Mouse (Mus musculus) myocyte (in vitro differentiated cells): ENCODE measurements around the gene Inafm2. TPM values are rescaled to one million over a fixed set of nuclear protein-coding genes. Genes with fewer than 3 reads are reported as not detected.

Experiments used
- H3K27me3 ChIP-seq: one replicate; pipeline ENCODE4 v1.6.1; 2011; ENCODE audit not compliant: control insufficient read depth, insufficient read depth, insufficient read length
- H3K36me3 ChIP-seq: one replicate; pipeline ENCODE4 v1.6.1; 2011; ENCODE audit not compliant: control insufficient read depth, insufficient read depth
- H3K4me2 ChIP-seq: one replicate; pipeline ENCODE4 v1.6.1; 2011; ENCODE audit warnings: low read depth, control low read depth
- H3K4me3 ChIP-seq: one replicate; pipeline ENCODE4 v1.5.1; 2011; ENCODE audit warnings: mild to moderate bottlenecking, control low read depth, moderate library complexity
- H3K79me2 ChIP-seq: one replicate; pipeline ENCODE4 v1.6.1; 2011; ENCODE audit not compliant: control insufficient read depth, insufficient read depth
- H3ac ChIP-seq: one replicate; pipeline ENCODE4 v1.6.1; 2011; ENCODE audit not compliant: control insufficient read depth, insufficient read length
- CEBPB ChIP-seq: IDR thresholded peaks from 2 replicates; pipeline ENCODE4 v1.6.1; 2011; ENCODE audit warnings: mild to moderate bottlenecking, moderate library complexity; ENCODE audit not compliant: poor library complexity, insufficient read depth, severe bottlenecking
- E2F4 ChIP-seq: IDR thresholded peaks from one replicate; pipeline ENCODE4 v1.6.1; 2011; ENCODE audit warnings: mild to moderate bottlenecking, control low read depth, moderate library complexity; ENCODE audit not compliant: insufficient read depth
- MAX ChIP-seq: IDR thresholded peaks from one replicate; pipeline ENCODE4 v1.6.1; 2011; ENCODE audit warnings: low read depth, mild to moderate bottlenecking, control low read depth
- MYOD1 ChIP-seq, 3 experiments: IDR thresholded peaks; one replicate each; pipeline ENCODE4 v1.6.1; 2011; ENCODE audit warnings: control low read depth in 2 of 3, low read depth in 2 of 3, mild to moderate bottlenecking in 2 of 3, moderate library complexity in 1 of 3; ENCODE audit not compliant: insufficient read length in 2 of 3, control insufficient read depth in 1 of 3
- MYOG ChIP-seq, 3 experiments: IDR thresholded peaks; one replicate each; pipeline ENCODE4 v1.6.1; 2011; ENCODE audit warnings: control low read depth in 2 of 3, low read depth in 2 of 3, mild to moderate bottlenecking in 2 of 3; ENCODE audit not compliant: insufficient read length in 2 of 3, control insufficient read depth in 1 of 3, insufficient read depth in 1 of 3
- POLR2A ChIP-seq: IDR thresholded peaks from one replicate; pipeline ENCODE4 v1.6.1; 2011; ENCODE audit warnings: low read depth, mild to moderate bottlenecking, control low read depth, moderate library complexity; ENCODE audit not compliant: insufficient read length
- POLR2AphosphoS2 ChIP-seq: IDR thresholded peaks from one replicate; pipeline ENCODE4 v1.6.1; 2011; ENCODE audit warnings: low read depth, control low read depth; ENCODE audit not compliant: insufficient read length
- REST ChIP-seq: IDR thresholded peaks from one replicate; pipeline ENCODE4 v1.6.1; 2011; ENCODE audit warnings: mild to moderate bottlenecking, control low read depth, moderate library complexity; ENCODE audit not compliant: insufficient read depth, insufficient read length
- SRF ChIP-seq: IDR thresholded peaks from one replicate; pipeline ENCODE4 v1.6.1; 2011; ENCODE audit warnings: low read depth; ENCODE audit not compliant: control insufficient read depth, insufficient read length
- TCF12 ChIP-seq: IDR thresholded peaks from one replicate; pipeline ENCODE4 v1.6.1; 2011; ENCODE audit warnings: mild to moderate bottlenecking, control low read depth; ENCODE audit not compliant: poor library complexity, insufficient read depth, severe bottlenecking
- TCF3 ChIP-seq: IDR thresholded peaks from one replicate; pipeline ENCODE4 v1.6.1; 2011; ENCODE audit warnings: low read depth, control low read depth; ENCODE audit not compliant: insufficient read length
- USF1 ChIP-seq: IDR thresholded peaks from one replicate; pipeline ENCODE4 v1.6.1; 2011; ENCODE audit warnings: low read depth, mild to moderate bottlenecking, control low read depth, moderate library complexity
- polyA plus RNA-seq: library from polyadenylated mRNA; unstranded; fragments of >200 nt; fragmentation: generic; extraction: Trizol; gene quantifications from one replicate; pipeline ENCODE4 v1.2.1, GENCODE M21; 2012; ENCODE audit warnings: missing spikeins

The Inafm2 gene
- polyA plus RNA-seq, 1 experiment = 10.5 TPM

GRCm38 (mm10) chr2:118754143-118754542 lies 8.6 kb downstream of the Inafm2 start:
- Histone ChIP-seq H3K27me3 (no peaks in the 10 kb centered on the region), H3ac (no peak overlapping the region), H3K79me2 (no peaks in the 10 kb centered on the region), H3K4me2 (no peak overlapping the region), H3K36me3 (peaks cover 16% of the 10 kb centered on the region), H3K4me3 (no peak overlapping the region)
- TF ChIP-seq TCF3 = no peak
- TF ChIP-seq POLR2AphosphoS2 = peak; percentile 77
- TF ChIP-seq MYOG (IDR thresholded peaks at IDR 0.05; ENCODE audit: control insufficient read depth in 1 of 3, insufficient read depth in 1 of 3, insufficient read length in 2 of 3, low read depth in 2 of 3) = no peak
- TF ChIP-seq SRF = no peak

DNA sequence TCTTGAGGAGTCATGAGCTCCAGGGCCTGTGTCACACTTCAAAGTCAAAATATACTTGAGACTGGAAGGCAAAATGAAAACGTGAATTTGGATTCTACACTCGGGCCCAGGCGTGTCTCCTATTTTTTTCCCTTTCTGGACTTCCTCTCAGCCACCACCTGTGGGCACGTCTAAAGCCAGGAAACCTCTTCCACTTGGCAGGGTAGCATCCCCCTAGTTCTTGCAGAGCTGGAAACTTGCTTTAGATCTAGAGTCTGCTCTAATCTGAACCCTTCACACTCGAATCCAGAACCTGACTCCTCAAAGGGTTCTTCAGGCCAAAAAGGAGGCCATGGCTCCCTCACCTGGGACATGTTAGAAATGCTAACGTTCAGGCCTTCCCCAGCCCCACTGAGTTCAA lies 9.8 kb downstream of the Inafm2 start:
- Histone ChIP-seq H3K79me2 (no peaks in the 10 kb centered on the region), H3K27me3 (no peaks in the 10 kb centered on the region), H3ac (no peak overlapping the region), H3K4me2 (no peak overlapping the region), H3K4me3 (no peak overlapping the region), H3K36me3 (peaks cover 16% of the 10 kb centered on the region)
- TF ChIP-seq SRF (no peak), MYOD1 (IDR thresholded peaks at IDR 0.05; ENCODE audit: control insufficient read depth in 1 of 3, insufficient read length in 2 of 3, low read depth in 2 of 3) (no peak), REST (no peak), MYOG (IDR thresholded peaks at IDR 0.05; ENCODE audit: control insufficient read depth in 1 of 3, insufficient read depth in 1 of 3, insufficient read length in 2 of 3, low read depth in 2 of 3) (no peak), E2F4 (no peak), CEBPB (no peak), MAX (no peak), POLR2AphosphoS2 (no peak), POLR2A (no peak), TCF3 (no peak), USF1 (no peak), TCF12 (no peak)

- Histone ChIP-seq H3K27me3 (no peaks in the 10 kb centered on the region), H3ac (no peak overlapping the region), H3K36me3 (peaks cover 16% of the 10 kb centered on the region), H3K4me3 (no peak overlapping the region), H3K4me2 (no peak overlapping the region), H3K79me2 (no peaks in the 10 kb centered on the region)
- TF ChIP-seq TCF12 = no peak
- no peak for TF ChIP-seq SRF
- no peak for TF ChIP-seq MYOD1 (IDR thresholded peaks at IDR 0.05; ENCODE audit: control insufficient read depth in 1 of 3, insufficient read length in 2 of 3, low read depth in 2 of 3)
- no peak for TF ChIP-seq POLR2AphosphoS2
- TF ChIP-seq USF1 = no peak
- no peak for TF ChIP-seq MYOG (IDR thresholded peaks at IDR 0.05; ENCODE audit: control insufficient read depth in 1 of 3, insufficient read depth in 1 of 3, insufficient read length in 2 of 3, low read depth in 2 of 3)
Measured at GRCm38 (mm10) chr2:118756103-118756502, 10.5 kb downstream of the Inafm2 start.

DNA sequence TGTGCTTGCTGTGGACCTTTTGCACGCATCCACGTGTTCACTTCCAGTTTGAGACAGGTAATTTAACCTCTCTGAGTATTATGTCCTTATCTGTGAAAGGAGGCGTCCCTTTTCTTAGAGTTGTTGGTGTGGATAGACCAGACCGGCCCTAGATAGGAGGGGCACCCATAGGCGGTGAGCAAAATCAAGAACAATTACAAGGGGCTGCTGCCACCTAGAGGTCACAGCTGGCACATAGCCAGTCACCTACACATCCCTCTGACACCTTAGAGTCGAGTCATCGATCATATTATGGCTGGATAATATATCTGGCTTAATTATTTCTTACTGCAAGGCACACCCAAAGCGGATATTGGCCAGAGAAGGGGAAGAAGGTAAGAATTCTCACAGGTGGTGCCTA lies 14.3 kb downstream of the Inafm2 start:
- no peaks in the 10 kb centered on the region for H3K79me2 ChIP-seq
- H3K27me3 ChIP-seq = no peaks in the 10 kb centered on the region
- H3K4me2 ChIP-seq = peak overlapping the region; percentile 99
- peaks cover 16% of the 10 kb centered on the region for H3K36me3 ChIP-seq
- H3K4me3 ChIP-seq = no peak overlapping the region
- TF ChIP-seq USF1 = no peak
- TF ChIP-seq TCF3 = no peak
- TF ChIP-seq MAX = no peak
- no peak for TF ChIP-seq POLR2AphosphoS2
- no peak for TF ChIP-seq POLR2A
- no peak for TF ChIP-seq SRF
- no peak for TF ChIP-seq CEBPB
- TF ChIP-seq E2F4 = no peak
- TF ChIP-seq MYOD1 (IDR thresholded peaks at IDR 0.05; ENCODE audit: control insufficient read depth in 1 of 3, insufficient read length in 2 of 3, low read depth in 2 of 3) = no peak
- TF ChIP-seq TCF12 = no peak
- no peak for TF ChIP-seq MYOG (IDR thresholded peaks at IDR 0.05; ENCODE audit: control insufficient read depth in 1 of 3, insufficient read depth in 1 of 3, insufficient read length in 2 of 3, low read depth in 2 of 3)
- TF ChIP-seq REST = no peak
- no peak overlapping the region for H3ac ChIP-seq

DNA sequence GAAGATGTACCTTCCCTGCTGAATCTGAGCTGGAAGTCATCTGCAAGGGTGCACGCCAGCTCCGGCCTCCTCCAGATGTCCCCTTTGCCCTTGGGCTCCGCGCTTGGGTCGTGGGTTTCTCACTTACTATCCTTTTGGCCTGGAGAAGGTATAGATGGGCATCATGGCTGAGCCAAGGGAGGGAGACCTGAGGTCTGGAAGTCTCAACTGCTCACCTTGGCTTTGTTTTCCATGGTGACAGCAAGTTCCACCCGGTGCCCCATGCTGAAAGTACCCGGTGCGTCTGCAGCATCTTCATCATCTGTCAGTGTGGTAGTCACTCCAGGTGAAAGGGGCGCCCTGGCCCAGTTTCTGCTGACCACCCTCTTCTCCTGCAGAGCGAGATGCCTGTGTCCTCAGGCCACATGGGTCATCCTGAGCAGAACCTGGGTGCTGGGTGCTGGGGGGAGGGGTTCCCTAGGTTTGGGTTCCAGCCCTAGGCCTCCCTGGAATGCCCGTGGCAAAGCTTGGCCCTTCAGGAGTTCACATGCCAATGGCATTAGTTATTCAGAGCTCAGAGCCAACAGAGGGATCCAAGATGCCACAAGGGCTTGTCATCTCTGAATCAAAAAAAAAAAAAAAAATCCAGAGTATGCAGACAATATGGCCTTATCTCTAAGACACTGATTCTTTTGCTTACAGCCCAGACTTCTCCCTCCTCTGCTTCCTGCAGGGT lies 14.9 kb downstream of the Inafm2 start:
- Histone ChIP-seq H3K36me3 (peaks cover 16% of the 10 kb centered on the region), H3K79me2 (no peaks in the 10 kb centered on the region)

More for the DNA sequence above, 14.9 kb downstream of the Inafm2 start:
- H3K4me3 ChIP-seq = peak overlapping the region; percentile 58
- TF ChIP-seq USF1 (no peak), MYOD1 (IDR thresholded peaks at IDR 0.05; ENCODE audit: control insufficient read depth in 1 of 3, insufficient read length in 2 of 3, low read depth in 2 of 3) (no peak), POLR2AphosphoS2 (no peak), POLR2A (no peak), TCF12 (no peak), MYOG (IDR thresholded peaks at IDR 0.05; ENCODE audit: control insufficient read depth in 1 of 3, insufficient read depth in 1 of 3, insufficient read length in 2 of 3, low read depth in 2 of 3) (peak in 1 of 3 experiments; percentile 15), TCF3 (no peak), SRF (no peak), CEBPB (no peak)
- H3K27me3 ChIP-seq = no peaks in the 10 kb centered on the region
- peak overlapping the region; percentile 5 for H3ac ChIP-seq
- peak overlapping the region; percentile 99 for H3K4me2 ChIP-seq
